Mouse (Mus musculus) spleen, postnatal 14 days (tissue): ENCODE data around the gene Adgrf5.

Source experiments
- DNase-seq, 2 experiments: peaks; one replicate each; pipeline ENCODE4 v3.0.0; 2021 to 2022; ENCODE audit warnings: low spot score in 2 of 2

The Adgrf5 gene

DNA sequence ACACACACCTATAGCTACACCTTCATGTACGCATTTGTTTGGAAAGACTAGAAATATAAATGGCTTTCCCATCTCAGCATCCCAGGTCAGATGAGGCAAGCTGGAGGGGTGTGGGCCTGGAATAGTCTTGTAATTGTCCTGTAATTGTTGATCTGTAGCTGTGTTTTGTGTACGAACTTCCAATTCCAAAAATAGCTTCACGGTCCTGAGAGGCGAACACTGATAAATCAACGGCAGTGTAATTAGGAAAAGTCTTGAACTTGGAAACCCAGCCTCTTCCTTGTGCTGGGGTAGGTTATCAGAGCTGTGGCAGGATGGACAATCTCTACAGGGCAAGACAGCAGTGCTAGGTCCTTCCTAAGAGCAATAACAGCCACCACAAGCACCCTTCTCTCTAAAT lies 18.5 kb downstream of the Adgrf5 start:
- no peak for DNase-seq

DNA sequence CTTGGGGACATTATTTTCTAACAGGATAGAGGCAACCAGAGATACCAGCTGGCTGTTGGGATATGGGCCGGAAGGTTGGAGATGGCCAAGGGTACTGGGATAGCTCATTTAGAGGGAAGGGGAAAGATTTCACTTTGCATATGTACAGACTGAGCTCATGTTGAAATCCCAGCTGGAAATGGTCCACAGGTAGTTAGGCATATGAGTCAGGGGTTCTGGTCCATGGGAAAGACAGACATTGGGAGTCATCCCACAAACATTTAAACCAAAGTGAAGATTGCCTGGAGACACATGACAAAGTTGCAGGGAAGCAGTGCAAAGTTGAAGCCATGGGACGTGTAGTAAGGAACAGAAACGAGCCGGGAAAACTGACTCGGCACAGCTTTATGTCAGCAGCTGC lies 26.1 kb downstream of the Adgrf5 start:
- no peak for DNase-seq

DNA sequence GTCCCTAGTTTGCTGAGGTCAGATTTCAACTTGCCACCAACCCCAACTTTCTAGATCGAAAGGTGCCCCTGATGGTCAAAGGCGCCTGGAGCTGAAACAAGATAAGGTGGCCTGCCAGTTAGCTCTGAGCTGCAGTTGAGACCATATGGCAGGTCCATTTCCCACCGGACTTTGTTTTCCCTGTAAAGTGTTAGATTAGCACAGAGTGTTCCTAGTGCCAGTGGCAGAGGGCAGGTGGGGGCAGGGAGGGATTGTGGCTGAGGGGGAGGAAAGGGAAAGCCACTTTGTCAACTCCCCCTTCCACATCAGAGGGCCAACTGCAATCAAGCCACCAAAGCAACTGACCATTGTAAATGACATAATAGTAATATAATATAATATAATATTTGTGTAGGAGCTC lies 26.9 kb downstream of the Adgrf5 start:
- no peak for DNase-seq

DNA sequence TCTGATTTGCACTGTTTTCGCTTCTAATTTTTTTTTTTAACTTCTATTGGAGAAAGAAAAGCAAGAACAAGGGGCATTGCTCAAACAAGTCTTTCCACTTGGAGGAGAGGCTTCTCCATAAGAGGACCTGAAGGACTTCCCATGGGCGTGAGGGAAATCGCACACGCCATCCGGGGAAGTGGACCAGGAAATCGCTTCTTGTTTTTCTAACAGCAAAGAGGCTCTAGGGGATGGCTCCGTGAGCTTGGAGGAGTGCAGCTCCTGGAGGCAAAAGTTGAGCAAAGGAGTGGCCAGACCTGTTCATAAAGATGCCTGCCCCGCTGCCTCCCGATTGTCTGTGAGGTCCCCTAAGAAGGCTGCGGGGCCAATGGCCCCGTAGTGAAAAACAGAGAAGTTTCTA lies 29.0 kb downstream of the Adgrf5 start:
- no peak for DNase-seq

DNA sequence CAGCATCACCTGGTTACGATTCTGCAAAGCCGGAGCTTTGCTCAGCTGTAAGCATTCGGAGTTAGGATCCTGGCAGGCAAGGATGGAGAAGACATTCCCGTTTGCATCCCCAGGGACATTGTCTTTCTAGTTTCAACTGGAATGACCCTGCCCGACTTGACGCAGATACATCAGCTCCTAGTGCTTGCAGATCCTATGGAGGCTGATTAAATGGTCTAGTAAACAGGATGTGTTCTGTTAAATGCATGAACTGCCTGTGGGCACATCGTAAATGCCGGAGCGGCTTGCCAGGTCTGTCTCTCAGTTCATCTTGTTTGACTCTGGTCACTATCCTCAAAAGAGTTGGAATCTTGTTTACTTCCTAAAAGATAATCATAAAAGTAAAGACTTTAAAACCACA lies 31.9 kb downstream of the Adgrf5 start:
- no peak for DNase-seq

DNA sequence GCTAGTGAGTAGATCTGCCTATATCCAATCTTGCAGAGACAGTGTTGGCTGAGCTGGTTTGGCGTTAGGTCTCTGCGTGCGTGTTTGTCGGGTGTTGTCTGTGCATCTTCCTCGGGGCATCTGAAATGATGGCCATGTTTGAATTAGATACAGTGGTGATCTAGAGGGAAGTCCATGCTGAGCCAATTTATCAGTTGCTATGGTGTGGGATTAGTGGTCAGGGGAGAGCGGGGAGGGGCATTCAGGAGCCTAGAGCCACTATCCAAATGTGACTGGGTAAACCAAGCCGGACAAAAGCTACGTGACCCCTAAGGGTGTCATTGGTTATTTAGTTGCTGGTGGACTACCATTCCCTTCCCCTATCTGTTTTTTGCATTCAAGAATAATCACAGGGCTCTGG lies 33.4 kb downstream of the Adgrf5 start:
- DNase-seq = no peak

DNA sequence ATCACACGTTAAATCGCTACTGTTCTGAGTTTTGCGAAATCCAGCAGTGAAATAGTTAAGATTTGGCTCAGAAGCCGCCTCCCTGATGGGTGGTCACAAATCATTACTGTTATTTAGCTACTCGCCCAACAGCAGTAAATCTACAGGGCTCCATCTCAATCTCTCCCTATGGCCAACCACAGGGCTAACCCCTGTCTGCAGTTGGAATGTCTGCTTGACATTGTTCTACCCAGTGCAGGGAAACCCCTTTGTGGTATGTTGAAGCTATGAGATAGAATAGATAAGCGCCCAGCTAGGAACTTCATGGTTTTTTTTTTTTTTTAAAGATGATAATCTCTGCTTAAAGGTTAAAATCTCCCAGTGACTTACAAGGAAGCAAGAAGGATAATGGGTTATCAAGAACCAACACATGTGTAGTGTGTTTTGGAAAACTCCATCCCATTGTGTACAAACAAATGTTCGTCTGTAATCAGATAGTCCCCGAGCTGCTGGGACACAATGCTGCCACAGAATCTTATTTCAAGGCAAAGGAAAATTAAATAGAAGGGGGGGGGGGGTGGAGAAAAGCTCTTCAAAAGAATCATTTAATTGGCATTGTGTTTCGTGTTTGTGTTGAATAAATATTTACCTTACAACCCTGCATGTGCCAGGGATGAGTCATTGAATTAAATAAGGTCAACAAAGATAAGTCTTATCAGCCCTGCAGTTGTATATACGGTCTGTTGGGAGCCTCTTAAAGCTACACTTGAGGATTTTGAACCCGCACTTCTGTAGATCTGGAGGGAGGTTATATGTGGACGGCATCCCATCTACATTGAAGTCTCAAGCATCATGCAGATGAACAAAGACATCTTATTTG lies 35.4 kb downstream of the Adgrf5 start:
- DNase-seq = no peak

DNA sequence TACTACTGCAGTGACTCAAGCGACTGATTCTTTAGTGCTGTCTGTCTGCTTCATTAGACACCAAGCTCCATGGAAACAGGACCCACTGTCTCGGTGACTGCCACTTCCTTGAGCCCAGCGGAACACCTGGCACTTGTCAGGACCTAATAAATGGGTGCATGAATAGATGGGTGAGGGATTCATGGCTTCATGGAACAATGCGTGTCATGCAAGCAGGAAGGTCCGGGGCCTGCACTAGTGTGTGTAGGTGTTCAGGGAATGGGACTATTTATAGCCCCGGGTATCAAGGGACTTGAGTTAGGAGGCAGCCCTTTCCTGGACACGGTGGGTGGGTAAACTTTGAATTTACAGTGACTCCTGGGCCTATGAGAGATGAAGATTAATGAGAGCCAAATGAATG lies 38.4 kb downstream of the Adgrf5 start:
- DNase-seq = no peak

DNA sequence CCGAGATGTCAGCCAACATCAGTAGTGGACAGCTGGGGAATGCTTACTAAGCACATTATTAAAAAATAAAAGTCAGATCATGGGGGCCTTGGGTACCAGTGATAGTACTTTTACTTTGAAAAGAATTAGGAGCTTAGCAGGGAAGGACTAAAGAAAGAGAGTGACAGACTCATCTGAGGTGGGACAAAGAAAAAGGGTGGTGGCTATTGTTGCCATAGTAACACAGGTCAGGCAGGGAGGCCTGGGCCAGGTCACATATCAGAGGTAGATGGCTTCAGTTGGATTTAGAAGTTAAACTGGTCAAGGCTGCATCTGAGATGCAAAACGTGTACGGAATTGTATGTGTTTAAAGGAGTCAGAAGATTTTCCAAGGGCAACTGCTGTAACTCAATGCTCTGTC lies 38.9 kb downstream of the Adgrf5 start:
- no peak for DNase-seq

DNA sequence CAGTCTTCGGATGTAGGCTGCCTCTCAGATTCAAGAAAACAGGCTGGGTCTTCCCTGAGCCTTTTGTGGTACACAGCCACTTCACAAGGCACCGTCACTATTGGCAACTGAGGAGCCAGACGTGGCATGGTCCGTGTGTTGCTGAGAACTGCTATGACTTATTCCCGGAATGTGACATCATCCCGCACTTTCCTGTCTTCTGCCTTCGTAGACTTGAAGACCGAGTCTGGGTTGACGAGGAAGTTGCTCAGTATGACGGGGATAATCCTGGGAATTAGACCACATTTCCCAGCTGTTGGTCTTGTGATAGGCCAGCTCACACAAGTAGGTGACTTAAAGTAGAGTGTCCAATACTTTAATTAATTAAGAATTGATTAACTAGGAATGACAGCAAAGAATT lies 40.2 kb downstream of the Adgrf5 start:
- DNase-seq = no peak

DNA sequence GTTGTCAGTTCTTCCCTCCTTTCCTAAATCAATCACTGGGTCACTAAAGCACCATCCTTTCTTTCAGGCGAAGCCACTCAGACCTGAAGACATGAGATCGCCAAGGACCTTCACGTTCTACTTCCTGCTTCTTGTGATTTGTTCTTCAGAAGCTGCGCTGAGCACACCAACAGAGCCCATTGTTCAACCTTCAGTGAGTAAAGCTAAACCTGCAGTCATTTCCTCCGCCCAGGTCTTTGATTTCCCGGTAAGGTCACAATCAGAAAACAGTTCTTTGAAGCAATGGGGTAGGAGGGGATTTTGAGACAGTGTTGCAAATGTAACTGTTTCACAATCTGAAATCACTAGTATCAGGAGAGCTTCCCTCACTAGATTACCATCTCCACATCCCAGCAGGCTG lies 43.6 kb downstream of the Adgrf5 start:
- DNase-seq = no peak

DNA sequence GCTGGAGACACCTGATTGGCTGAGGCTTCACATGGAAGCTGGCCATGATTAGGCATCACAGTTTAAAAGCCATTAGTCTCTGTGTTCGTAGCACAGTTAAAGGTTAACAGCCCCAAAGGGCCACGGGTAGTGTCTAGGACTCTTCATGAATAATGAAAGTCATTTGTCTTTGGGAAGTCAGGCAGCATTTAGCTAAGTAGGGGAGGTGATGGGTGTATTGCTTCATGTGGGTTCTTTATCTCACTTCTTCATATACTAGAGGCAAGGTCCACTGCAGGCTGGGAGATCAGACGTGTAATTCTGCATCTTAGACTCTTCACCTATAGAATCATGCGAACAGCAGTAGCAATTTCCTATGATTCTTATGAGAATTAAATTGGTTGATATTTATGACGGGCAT lies 44.2 kb downstream of the Adgrf5 start:
- no peak for DNase-seq

DNA sequence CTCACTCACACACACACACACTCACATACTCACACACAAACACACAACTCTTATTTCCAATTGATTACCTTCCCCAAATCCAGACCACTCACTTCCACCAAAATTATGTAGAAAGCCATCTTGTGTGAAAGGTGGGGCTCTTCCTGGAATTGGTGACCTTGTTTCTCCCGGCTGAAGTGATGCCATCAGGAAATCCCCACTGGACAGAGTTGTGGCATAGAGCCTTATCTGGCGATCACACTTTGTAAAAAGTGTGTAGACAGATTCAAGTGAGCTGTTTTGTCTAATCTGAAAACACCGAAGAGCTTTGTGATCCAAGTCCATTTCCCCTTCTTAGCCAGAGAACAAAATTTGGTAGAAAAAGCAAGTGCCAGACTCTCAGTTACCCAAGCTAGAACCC lies 46.1 kb downstream of the Adgrf5 start:
- DNase-seq = no peak

DNA sequence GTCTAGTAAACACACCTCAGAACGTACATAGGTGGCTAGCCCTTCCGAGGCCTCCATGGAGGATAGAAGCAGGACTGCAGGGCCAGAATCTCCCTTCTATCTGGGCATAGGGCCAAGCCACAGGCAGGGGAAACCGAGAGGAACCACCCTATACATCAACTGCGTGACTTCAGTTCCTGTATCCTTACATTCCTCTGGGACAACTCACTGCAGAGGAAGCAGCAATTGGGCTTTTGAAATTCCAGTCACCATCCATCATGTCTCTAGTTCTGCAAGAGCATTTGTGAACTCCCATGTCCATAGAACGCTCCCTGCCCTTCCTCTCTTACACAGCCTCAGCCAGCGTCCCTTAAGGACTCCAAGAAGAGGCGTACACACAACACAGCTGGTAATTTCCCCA lies 47.3 kb downstream of the Adgrf5 start:
- no peak for DNase-seq

DNA sequence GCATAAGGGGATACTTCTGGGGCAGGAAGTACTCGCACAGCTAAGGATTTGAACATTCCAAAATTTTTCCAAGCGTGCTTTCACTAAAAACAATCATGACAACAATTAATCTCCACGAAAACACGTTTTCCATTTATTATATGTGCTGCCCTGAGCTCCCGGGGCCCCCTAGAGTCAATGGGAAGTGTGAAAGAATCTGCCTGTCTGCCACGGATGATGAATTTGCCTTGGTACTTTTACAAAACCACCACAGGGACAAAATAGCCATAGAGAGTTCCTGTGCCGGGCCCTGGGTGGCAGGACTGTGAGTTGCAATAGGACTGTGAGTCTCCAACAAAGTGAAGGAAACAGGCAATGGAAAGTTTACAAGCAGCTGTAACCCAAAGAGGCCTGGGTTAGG lies 52.9 kb downstream of the Adgrf5 start:
- DNase-seq = no peak

DNA sequence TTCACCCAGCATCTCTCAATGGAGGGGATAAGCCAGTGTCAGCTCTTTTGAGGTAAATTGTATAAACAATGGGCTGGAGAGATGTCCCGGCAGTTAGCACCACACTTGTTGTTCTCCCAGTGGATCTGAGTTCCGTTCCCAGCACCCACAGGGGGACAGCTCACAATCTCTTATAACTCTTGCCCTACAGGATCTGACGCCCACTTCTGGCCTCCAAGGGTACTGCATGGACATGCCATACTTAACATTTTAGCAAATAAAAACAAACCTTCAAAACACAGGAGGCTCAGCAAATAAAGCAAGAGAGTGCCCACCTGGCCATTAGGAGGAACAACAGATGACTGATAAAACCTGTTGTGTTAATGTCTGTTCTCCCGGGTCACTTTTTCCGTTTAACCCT lies 59.0 kb downstream of the Adgrf5 start:
- DNase-seq = no peak

DNA sequence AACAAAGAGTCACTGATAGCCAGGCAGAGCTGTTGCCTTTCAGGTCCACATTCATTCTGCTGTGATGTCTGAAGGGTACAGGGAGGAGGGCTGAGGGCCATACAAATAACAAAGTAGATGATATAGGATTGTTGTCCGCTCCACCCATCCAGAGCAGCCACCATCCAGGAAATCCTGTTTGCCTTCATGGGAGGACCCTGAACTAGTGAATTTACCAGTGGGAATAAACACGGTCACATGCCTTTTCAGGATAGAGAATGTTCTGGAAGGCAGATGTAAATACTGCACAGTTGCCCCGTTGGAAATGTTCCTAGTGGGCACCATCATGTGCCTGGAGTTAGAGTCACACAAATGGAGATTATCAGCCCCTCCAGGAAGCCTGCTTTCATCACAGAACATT lies 60.1 kb downstream of the Adgrf5 start:
- DNase-seq = no peak

DNA sequence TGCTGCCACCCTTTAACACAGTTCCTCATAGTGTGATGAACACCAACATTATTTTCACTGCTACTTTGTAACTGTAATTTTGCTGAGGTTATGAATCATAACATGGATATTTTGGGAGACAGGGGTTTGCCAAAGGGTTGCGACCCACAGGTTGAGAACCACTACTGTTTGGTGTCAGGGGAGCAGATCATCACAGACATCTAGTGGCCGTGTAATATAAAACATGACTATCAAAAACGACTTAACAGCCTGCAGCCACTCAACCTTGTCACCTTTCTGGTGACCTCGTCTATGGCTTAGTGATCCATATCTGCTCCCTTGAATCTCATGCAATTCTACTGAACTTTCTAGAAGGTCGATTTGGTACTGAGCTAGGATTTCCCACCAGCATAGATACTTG lies 63.7 kb downstream of the Adgrf5 start:
- no peak for DNase-seq

DNA sequence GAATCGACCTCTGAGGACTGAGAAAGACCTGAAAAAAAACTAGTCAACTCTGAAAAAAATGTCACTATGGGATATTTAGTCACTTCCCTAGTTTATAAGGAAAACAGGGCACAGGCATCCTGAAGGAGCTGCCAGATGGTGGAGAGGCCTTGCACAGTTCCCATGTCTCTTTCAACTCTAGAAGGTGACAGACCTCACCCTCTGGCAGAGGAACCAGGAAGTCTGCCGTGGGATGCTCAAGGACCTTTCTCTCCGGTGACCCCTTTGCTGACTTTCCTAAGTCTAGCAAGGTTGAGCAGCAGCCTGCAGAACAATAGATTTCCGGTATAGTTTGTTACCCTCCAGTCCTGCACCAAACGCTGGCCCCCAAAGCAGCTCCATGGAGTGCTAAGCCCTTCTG lies 71.4 kb downstream of the Adgrf5 start:
- no peak for DNase-seq

DNA sequence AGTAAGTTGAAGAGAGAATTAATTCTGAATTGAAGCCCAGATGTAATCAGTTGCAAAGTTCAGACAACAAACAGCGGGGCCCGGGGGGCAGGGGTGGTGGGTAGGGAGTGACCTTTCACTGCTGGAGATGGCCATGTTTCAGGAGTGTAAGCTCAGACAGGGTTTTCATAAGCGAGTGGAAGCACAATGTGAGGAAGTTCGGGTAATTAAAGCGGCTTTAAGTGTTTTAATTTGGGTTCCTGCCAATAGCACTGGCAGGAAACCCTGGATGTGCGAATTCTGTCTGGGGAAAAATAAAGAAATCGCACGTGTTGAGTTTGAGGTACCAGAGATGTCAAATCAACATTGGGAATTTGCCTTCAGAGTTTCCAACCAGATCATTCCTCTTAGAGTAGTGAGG lies 74.2 kb downstream of the Adgrf5 start:
- DNase-seq = no peak

DNA sequence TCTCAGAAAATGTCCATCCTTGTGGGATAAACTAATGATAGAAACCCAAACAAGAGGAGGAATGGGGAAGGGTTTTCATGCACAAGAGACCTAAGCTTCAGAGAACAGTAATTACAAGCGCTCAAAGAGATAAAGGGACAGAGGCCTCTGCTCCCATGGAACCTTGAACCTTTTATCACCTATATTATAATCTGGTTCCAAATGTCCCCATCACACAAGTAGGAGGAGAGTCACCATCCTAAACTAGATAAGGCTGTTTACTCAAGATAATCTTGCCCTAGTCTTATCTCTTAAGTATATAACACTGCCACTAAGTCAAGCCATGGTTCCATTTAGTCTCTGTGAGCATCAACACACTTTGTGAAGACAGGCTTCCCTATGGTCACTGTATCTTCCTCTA lies 91.0 kb downstream of the Adgrf5 start:
- no peak for DNase-seq

DNA sequence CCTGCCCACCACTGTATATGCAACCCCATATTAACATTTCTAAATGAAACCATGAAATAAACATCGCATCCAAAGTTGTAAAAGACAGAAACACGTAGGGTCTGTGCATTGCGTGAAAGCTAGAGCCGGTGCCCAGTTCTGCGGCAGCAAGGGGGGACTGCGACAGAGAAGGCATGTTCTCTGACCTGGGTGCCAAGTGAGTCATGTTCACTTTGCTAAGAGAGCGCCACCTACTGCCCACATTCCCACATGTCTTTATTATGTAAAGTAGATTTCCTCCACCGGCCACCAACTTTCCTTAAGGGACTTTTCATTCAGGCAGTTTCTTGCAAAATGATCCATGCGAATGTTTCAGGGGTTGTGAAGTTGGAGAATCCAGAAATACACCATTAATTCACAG lies 98.3 kb downstream of the Adgrf5 start:
- DNase-seq = peak; percentile 17 to 59

DNA sequence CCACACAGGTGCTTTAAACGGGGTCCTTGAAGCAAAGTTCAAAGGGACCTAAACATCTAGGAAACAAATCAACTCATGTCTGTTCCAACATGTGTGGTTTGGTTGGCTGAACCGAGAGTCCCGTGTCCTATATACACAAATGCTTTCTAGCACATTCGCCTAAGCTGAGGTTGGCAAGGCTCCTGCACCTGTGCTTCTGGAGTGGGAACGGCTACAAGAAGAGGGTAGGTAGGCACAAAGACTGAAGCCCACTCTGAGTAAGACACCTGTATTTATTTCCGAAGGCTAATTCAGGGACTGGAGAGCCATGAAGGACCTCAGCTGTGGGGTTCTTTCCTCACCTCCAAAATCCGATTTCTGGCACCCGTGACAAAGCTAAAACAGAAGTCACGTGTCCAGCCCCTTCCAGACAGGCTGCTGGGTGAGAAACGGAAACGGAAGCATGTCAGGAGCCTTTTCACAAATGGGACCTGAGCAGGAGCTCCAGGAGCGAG lies 99.5 kb downstream of the Adgrf5 start:
- no peak for DNase-seq
